Mouse (Mus musculus) brain, embryonic 14.5 days (tissue): ENCODE data around the gene Olfr279.

Experiments
- CTCF ChIP-seq: fragments of 200-500 bp; IDR thresholded peaks from 2 replicates; pipeline ENCODE4 v1.5.1; 2012; ENCODE audit warnings: inconsistent platforms, mild to moderate bottlenecking, moderate library complexity, borderline replicate concordance; ENCODE audit not compliant: insufficient read depth, insufficient read length; ENCODE audit errors: extremely low read depth
- POLR2A ChIP-seq: fragments of 200-500 bp; IDR thresholded peaks from 2 replicates; pipeline ENCODE4 v1.6.1; 2012; ENCODE audit warnings: mild to moderate bottlenecking, inconsistent platforms, borderline replicate concordance; ENCODE audit not compliant: poor library complexity, insufficient read depth, insufficient read length, severe bottlenecking; ENCODE audit errors: extremely low read depth

GRCm38 (mm10) chr15:98537923-98538322 lies 45.7 kb downstream of the Olfr279 start:
- TF ChIP-seq CTCF (no peak), POLR2A (no peak)
